Comparison of ENCODE assay signal across 14 mouse cellular contexts in the genomic region with DNA sequence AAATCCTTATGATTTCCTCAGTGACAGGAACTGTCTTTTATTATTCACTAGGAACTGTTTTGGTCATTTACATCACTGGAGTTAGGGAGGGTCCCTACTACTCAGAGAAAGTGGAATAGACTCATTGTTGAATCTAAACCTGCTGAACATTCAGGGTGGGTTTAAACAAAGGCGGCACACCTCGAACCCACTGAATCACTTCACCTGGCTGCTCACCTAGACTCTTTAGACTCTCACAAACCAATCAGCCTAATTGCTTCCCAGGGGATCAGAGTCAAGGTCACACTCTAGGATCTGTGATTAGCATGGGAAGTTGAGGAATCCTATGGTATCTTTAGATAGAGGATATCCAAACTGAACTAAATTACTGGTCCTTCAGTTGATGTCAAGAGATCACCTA. TPM values are rescaled to one million over a fixed set of nuclear protein-coding genes. Genes with fewer than 3 reads are reported as not detected.
A peak's percentile ranks its signal among the peaks of the same experiment; 100 is the strongest.
DNase-seq lines count a peak whose midpoint lies in the region.
"Had no signal": no experiment of that assay in that cellular context is flagged by ENCODE, and none has a peak within 500 bp of the region (broad histone marks: within the 10 kb centered on the region; RNA-seq: fewer than 3 reads in every experiment).

No protein-coding gene starts in this region.

- DNase-seq in ES-CJ7 (ENCODE audit: low read depth, low spot score) (peak; percentile 54), R1 (ENCODE audit: low read depth, low spot score) (peak; percentile 62)
- no peak for DNase-seq in thymus, postnatal 0 days (ENCODE audit: low spot score)
- DNase-seq in layer of hippocampus, adult 9-11 months, result no peak
- no peak for DNase-seq in cerebellum, postnatal 4 days (ENCODE audit: low spot score in 2 of 2)
- DNase-seq: adrenal gland, adult 8-10 months; adrenal gland, postnatal 14 days; adrenal gland, postnatal 36 days; cerebellum, adult 11-12 months; cerebellum, adult 2 months; cerebellum, adult 9-10 months; cerebellum, postnatal 10 days; cerebellum, postnatal 25 days; embryo, embryonic 11 days had no signal

RNA-seq across cellular contexts. Expression of a gene that starts 8.3 kb away (rescaled TPM):
- polyA plus RNA-seq in thymus, postnatal 0 days (2015; fragmentation: Nextera tagmentation; extraction: Ambion mirVana), result 45.7 and 47.4 TPM in 2 replicates

RNA-seq across cellular contexts. Expression of a gene that starts 18.4 kb away (rescaled TPM):
- 11.3 and 13.0 TPM in 2 replicates for polyA plus RNA-seq in thymus, postnatal 0 days (2015; fragmentation: Nextera tagmentation; extraction: Ambion mirVana)

Comparison
In these comparisons a context has a peak if more than half of its experiments do, and no peak if none do; other contexts are left out.
1. DNase-seq: peak in ES-CJ7 (single experiment) and R1 (single experiment); none in thymus, postnatal 0 days (single experiment), layer of hippocampus, adult 9-11 months (single experiment) and cerebellum, postnatal 4 days (0 of 2).